Mouse (Mus musculus): ENCODE data around the gene Pdia4.
"Not testable (repeated sequence)": the region's sequence is repeated elsewhere in the genome, so short reads cannot be mapped to it uniquely, and the experiment has no call there.

The Pdia4 gene

GRCm38 (mm10) chr6:47811324-47811723 is 1.9 kb downstream of the Pdia4 start:
- DNase-seq (ENCODE audit: low spot score): no peak

GRCm38 (mm10) chr6:47810181-47810580 is 3.0 kb downstream of the Pdia4 start:
- DNase-seq (ENCODE audit: low spot score): no peak

- no peak for DNase-seq (ENCODE audit: low spot score)
Measured at GRCm38 (mm10) chr6:47809053-47809452, 4.2 kb downstream of the Pdia4 start.

GRCm38 (mm10) chr6:47808545-47808944 is 4.7 kb downstream of the Pdia4 start:
- no peak for DNase-seq (ENCODE audit: low spot score)

- no peak for DNase-seq (ENCODE audit: low spot score)
Measured at GRCm38 (mm10) chr6:47807419-47807818, 5.8 kb downstream of the Pdia4 start.

- no peak for DNase-seq (ENCODE audit: low spot score)
Measured at GRCm38 (mm10) chr6:47805520-47805919, 7.7 kb downstream of the Pdia4 start.

GRCm38 (mm10) chr6:47799079-47799478 is 14.2 kb downstream of the Pdia4 start:
- DNase-seq (ENCODE audit: low spot score): peak; percentile 51

- no peak for DNase-seq (ENCODE audit: low spot score)
Measured at GRCm38 (mm10) chr6:47794106-47794830, 19.0 kb downstream of the Pdia4 start.

- no peak for DNase-seq (ENCODE audit: low spot score)
Measured at GRCm38 (mm10) chr6:47793284-47793683, 19.9 kb downstream of the Pdia4 start.

GRCm38 (mm10) chr6:47792533-47792932 is 20.7 kb downstream of the Pdia4 start:
- DNase-seq (ENCODE audit: low spot score): no peak

GRCm38 (mm10) chr6:47790745-47791144 is 22.5 kb downstream of the Pdia4 start:
- DNase-seq (ENCODE audit: low spot score): no peak

- DNase-seq (ENCODE audit: low spot score): no peak
Measured at GRCm38 (mm10) chr6:47788821-47789220, 24.4 kb downstream of the Pdia4 start.

GRCm38 (mm10) chr6:47787941-47788736 is 25.1 kb downstream of the Pdia4 start:
- peak; percentile 63 for DNase-seq (ENCODE audit: low spot score)

- DNase-seq (ENCODE audit: low spot score): no peak
Measured at GRCm38 (mm10) chr6:47784707-47785412, 28.4 kb downstream of the Pdia4 start.

- no peak for DNase-seq (ENCODE audit: low spot score)
Measured at GRCm38 (mm10) chr6:47781091-47781968, 31.9 kb downstream of the Pdia4 start.

- no peak for DNase-seq (ENCODE audit: low spot score)
Measured at GRCm38 (mm10) chr6:47780576-47781013, 32.6 kb downstream of the Pdia4 start.

GRCm38 (mm10) chr6:47771760-47772159 is 41.5 kb downstream of the Pdia4 start:
- not testable (repeated sequence) for DNase-seq (ENCODE audit: low spot score)

- DNase-seq (ENCODE audit: low spot score): not testable (repeated sequence)
Measured at GRCm38 (mm10) chr6:47771113-47771512, 42.1 kb downstream of the Pdia4 start.

- not testable (repeated sequence) for DNase-seq (ENCODE audit: low spot score)
Measured at GRCm38 (mm10) chr6:47769861-47770260, 43.4 kb downstream of the Pdia4 start.

- not testable (repeated sequence) for DNase-seq (ENCODE audit: low spot score)
Measured at GRCm38 (mm10) chr6:47768520-47768919, 44.7 kb downstream of the Pdia4 start.

GRCm38 (mm10) chr6:47767355-47767754 is 45.9 kb downstream of the Pdia4 start:
- not testable (repeated sequence) for DNase-seq (ENCODE audit: low spot score)

Measured in urinary bladder, postnatal 25 days (tissue).